Mouse (Mus musculus) cerebellum, postnatal 14 days (tissue): ENCODE results near the gene Kif5c.

ENCODE experiments used
- DNase-seq, 2 experiments: peaks; one replicate each; pipeline ENCODE4 v3.0.0; 2021; ENCODE audit warnings: mixed read lengths in 2 of 2

The Kif5c gene

DNA sequence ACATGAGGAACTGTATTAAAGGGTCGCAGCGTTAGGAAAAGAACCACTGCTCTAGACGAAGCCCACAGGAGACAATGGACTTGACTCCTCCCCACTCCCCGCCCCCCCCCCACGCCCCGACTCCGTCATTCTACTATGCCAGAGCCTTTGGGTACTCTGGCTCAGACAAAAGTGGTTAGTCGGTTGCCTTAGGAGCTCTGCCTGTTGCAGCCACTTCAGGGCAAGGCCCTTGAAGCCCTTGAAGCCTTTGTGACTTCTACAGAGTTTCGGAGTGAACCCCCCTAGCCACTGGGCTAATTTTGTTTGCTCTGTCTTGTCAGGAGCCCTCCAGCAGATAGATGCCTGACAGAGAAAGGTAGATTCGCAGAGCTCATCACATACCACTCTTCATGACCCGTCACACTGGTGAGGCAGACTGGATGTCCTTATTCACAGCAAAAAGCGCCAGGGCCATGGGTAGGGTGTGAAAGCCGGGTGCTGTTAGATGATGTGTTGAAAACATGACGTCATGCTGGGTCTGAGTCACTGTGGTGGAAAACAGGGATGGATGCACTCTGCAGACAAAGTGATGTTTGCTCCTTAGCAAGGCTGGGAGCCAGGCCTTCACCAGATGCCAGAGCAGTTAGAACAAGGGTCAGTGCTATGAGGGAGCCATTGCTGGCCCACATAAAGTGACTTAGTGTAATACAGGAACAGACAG, 178.5 kb downstream of the Kif5c start:
- no peak for DNase-seq

DNA sequence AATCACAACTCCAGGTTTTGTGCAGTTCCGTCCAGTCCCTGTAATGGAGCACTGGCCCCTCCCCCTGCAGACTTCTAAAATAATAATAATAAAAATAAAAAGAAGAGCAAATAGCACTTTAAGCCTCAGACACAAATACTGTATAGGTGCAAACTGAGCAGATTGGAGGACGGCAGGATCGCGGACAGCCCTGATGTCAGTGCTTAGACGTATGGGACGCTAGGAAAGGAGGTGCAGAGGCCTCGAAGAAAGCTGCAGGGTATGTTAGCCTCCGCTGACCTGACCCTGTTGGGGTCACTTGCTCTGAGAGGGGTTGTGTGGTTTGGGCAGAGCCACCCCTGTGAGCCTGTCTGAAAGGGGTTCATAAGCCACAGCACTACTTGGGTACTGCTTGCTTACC, 185.3 kb downstream of the Kif5c start:
- no peak for DNase-seq

- DNase-seq, result peak; percentile 50 to 63
These were observed 186.8 kb downstream of the Kif5c start for GRCm38 (mm10) chr2:49805736-49806371.

GRCm38 (mm10) chr2:49809496-49809895, 190.4 kb downstream of the Kif5c start:
- DNase-seq, result no peak

GRCm38 (mm10) chr2:49811420-49811819, 192.3 kb downstream of the Kif5c start:
- DNase-seq, result no peak

- DNase-seq, result peak; percentile 64 to 73
These were observed 192.8 kb downstream of the Kif5c start for GRCm38 (mm10) chr2:49811871-49812363.

- no peak for DNase-seq
These were observed 194.1 kb downstream of the Kif5c start for GRCm38 (mm10) chr2:49813151-49813550.

DNA sequence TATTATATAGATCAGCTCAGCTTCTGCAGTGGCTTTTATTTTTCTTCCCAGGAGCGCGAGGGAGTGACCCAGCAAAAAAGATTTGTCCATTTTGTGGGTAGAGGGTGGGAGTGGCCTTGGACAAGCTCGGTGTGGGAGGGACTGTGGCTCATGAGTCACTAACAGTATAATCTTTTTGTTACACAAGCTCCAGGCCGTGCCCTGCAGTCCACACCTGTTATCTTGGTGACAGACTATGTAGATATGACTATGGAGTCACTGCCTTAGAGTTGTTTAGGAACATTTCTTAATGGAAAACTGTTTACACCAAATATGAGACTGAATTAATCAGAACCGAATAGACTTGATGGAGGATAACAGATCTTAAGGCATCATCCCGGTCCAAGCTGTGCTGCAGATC, 194.9 kb downstream of the Kif5c start:
- no peak for DNase-seq

- DNase-seq, result no peak
These were observed 196.7 kb downstream of the Kif5c start for GRCm38 (mm10) chr2:49815696-49816320.

DNA sequence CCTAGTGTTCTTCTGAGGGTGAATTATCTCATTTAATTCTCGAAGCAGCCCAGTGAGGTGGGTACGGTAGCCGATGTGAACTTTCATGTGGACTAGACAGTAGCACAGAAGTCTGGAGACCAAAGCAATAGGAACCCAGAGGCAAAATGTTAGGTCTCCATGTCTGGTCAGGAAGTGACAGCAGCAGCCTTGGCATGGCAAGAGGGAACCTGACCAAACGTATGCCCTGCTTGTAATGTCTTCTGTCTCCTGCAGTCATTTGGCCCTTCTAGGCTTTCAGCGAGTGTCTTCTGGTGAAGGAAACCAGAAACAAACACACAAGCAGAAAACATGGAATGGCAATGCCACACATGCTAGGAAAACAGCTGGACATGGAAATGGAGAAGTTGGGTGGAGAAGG, 197.5 kb downstream of the Kif5c start:
- no peak for DNase-seq

DNA sequence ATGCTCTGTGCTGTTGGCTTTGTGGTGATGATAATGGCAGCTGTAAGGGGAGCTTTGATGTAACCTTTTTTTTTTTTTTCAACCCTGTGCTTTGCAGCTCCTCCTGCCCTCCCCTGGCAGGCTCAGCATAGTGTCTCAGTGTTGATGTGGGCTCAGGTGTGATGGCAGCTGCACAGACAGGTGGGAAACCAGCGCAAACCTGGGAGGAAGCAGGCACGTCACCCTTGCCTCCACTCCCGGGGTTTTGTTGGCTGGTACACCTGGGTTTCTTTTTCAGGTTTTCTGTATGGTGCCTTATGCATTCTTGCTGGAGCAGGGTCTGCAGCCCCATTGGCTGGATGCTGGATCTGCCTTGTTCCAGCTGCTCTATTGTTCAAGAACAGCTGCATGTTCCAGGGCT, 198.1 kb downstream of the Kif5c start:
- DNase-seq, result no peak

DNA sequence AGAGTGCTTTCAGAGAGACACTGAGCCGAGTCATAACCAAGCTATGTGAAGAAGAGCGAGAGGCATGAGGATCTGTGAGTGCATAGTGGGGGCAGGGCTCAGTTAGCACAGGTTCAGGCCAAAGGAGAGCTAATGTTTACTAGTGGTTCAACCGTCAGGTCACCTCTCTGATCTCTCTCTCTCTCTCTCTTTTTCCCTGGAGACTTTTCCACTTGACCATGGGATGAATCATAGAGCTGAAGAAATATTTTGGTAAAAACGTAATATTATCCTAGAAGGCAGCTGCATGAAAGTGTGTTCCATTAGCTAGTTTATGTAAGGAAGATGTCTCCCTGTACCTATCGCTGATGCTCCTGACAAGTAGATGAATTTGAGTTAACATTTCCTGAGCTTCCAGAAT, 199.0 kb downstream of the Kif5c start:
- DNase-seq, result no peak

GRCm38 (mm10) chr2:49822312-49822711, 203.2 kb downstream of the Kif5c start:
- no peak for DNase-seq
